Mouse (Mus musculus) bone marrow macrophage, adult 2 months (primary cell): ENCODE data around the gene Glis2. TPM values are rescaled to one million over a fixed set of nuclear protein-coding genes. Genes with fewer than 3 reads are reported as not detected.

Experiments used
- H3K27ac ChIP-seq: 2 replicates; pipeline ENCODE4 v1.5.1; 2012; ENCODE audit warnings: low read depth, low read length; ENCODE audit not compliant: insufficient read depth
- H3K4me1 ChIP-seq: 2 replicates; pipeline ENCODE4 v1.6.1; 2012; ENCODE audit warnings: low read length; ENCODE audit not compliant: control insufficient read depth, insufficient read depth
- H3K4me3 ChIP-seq: 2 replicates; pipeline ENCODE4 v1.5.1; 2012; ENCODE audit warnings: mild to moderate bottlenecking, low read length, moderate library complexity; ENCODE audit not compliant: insufficient read depth
- CTCF ChIP-seq: IDR thresholded peaks from 2 replicates; pipeline ENCODE4 v1.5.1; 2012; ENCODE audit warnings: low read depth, mild to moderate bottlenecking, low read length, moderate library complexity
- POLR2A ChIP-seq: IDR thresholded peaks from 2 replicates; pipeline ENCODE4 v1.6.1; 2012; ENCODE audit warnings: mild to moderate bottlenecking, low read depth, low read length, borderline replicate concordance
- polyA plus RNA-seq: library from polyadenylated mRNA; stranded (reverse); fragments of >200 nt; gene quantifications from 2 replicates; pipeline ENCODE4 v1.2.4, GENCODE M21; 2012; ENCODE audit not compliant: missing spikeins, insufficient read depth, insufficient read length

The Glis2 gene
- polyA plus RNA-seq, 1 experiment, result 1.3 TPM

DNA sequence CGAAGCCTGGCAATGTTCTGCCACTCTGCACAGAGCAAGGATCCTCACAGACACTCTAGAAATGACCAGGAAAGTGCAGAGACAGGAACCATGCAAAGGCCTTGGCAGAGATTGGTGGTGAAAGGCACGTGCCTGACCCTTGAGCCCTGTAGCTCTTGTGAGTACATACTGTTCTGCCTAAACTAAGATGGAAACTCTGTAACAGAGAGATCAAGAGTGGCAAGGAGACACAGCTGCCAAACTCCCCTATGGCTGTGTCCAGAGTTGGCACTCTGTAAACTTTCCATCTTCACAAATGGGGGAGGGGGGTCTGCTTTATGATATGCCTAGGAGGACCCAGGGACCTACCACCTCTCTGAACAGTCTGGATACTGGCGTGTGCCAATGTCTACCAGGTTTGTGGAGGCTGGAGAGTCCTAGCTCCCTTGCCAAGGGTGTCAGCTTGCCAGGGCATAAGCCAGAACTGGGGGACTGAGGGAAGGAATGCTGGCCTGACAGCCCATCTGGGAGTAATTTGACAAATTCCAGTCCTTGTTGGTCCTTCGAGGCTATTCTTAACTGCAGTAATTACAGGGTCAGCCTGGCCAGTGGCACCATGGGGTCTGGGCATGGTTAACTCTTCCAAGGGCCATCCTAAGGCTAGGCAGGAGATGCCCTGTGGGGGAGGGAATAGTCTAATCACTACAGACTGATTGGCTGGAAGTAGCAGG lies 58.3 kb downstream of the Glis2 start:
- H3K27ac ChIP-seq, result no peak overlapping the region

DNA sequence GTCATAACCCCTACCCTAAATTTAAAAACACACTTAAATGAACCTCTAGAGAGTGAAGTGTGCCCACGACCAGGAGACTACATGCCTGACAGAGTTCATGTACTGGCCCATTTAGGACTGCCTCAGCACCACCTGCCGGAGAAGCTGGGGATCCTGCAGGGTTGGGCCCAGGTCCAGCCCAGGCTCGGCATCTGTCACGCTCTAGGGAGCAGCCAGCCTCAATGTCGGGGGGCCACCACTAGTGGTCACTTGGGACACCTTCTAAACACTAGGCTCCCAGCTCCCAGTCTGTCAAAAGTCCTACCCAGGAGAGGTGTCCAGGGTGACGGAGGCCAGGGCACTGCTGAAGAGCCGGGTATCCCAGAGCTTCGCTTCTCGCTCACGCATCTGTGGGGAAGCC lies 60.2 kb downstream of the Glis2 start:
- H3K4me3 ChIP-seq, result no peak overlapping the region
- no peaks in the 10 kb centered on the region for H3K4me1 ChIP-seq
- no peak overlapping the region for H3K27ac ChIP-seq
- TF ChIP-seq CTCF, result no peak
- TF ChIP-seq POLR2A, result no peak

More for the DNA sequence above, 58.3 kb downstream of the Glis2 start:
- no peak overlapping the region for H3K4me3 ChIP-seq
- no peak for TF ChIP-seq CTCF
- no peak for TF ChIP-seq POLR2A
- H3K4me1 ChIP-seq, result no peaks in the 10 kb centered on the region

DNA sequence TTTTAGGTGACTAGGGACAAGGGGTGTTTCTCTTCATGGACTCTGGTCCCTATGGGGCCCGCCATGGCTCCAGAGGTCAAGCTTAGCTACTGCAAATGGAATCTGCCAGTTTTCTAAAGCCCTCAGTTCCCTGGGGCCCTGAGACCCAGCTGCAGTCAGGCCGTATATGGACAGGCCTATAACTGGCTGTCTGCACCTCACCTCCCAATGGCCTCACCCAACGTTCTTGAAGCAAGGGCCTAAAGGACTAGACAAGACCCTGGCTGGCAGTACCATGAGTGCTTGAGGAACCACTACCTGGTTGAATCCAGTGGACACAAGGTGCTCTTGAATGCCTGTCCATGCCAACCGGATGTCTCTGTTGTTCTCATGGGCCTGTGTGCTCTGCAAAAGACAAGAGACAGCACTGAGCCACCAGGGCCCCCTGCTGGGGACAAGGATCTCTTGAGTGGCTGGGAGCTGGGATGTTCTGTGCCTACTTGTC lies 60.8 kb downstream of the Glis2 start:
- no peak overlapping the region for H3K4me3 ChIP-seq
- no peak for TF ChIP-seq POLR2A
- TF ChIP-seq CTCF, result no peak
- no peak overlapping the region for H3K27ac ChIP-seq
- H3K4me1 ChIP-seq, result no peaks in the 10 kb centered on the region

DNA sequence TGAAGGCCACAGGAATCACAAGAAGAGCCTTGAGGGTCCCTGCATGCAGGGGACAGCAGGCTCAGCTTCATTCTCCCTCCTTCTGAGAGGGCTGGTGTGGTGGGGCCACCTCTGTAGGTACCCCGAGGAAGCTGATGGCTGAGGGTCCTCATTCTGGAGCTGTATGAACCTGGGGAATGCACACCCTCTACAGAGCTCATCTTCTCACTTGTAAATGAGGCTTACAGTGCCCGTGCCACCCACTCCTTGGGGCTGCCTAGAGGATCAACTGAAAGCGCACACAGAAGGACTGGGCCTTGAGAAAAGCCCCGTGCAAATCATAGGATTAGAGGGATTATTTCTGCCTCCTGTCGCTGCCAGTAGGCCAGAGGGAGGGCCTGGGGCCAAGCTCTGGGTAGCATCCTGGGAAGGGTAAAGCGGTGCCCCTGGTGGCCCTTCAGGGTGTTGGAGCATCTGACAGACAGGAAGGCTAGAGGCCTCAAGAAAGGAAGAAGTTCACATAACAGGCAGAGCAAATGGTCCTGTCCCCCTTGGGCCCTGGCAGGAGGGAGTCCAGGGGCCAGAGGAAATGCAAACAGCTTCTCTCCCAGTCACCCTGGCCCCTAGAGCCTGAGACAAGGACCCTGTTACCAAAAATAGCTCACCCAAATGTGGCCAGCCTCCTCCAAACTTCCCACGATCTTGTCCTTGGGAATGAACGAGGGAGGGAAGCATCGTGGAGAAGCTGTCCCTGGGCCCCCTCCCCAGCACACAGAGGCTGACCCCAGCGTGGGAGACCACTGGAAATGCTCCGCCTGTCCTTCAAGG lies 61.5 kb downstream of the Glis2 start:
- no peaks in the 10 kb centered on the region for H3K4me1 ChIP-seq
- H3K4me3 ChIP-seq, result no peak overlapping the region
- no peak overlapping the region for H3K27ac ChIP-seq
- no peak for TF ChIP-seq CTCF
- TF ChIP-seq POLR2A, result no peak

DNA sequence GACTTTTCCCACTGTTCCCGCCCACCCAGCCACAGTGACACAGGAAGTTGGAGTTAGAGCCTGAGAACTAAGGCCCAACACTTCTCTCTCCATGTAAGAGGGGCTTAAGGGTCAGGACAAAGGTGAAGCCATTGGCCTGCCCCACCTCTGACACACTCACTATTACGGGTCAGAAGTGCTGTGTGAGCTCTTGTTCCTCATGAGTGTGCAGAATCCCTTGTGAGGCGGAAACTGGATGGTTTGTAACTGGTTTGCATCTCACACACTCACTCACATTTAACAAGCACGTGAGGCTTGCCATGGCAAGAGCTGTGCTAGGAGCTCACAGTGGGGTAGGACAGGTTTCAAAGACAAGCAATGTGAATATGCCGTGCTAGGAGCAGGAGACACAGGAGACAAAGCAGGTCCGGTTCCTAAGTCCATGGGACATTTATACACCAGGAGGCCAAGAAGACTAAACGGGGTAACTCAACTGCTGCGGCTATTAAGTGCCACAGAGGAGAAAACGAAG lies 62.1 kb downstream of the Glis2 start:
- TF ChIP-seq CTCF, result no peak
- no peak for TF ChIP-seq POLR2A
- Histone ChIP-seq H3K4me3 (no peak overlapping the region), H3K4me1 (no peaks in the 10 kb centered on the region), H3K27ac (no peak overlapping the region)

DNA sequence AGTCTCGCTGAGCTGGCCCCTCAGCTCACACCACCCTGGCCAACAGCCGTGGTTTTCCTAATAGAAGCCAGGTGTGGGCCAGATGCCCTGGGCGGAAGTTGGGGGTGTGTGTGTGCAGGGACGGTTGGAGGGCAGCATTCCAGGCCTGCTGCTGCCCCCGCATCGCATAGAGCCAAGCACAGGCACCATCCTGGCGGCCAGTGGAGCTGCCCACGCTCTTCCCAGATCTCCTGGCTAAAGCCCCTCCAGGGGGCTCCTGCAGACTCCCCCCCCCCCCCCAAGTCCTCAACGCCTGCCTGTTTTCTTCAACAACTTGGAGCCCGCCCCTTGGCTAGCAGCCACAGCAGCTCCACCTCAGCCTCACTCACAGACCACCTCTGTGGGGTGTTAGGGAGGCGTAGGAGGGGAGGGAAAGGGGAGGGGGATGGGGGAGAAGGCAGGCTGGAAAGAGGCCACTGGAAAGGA lies 64.3 kb downstream of the Glis2 start:
- Histone ChIP-seq H3K4me3 (no peak overlapping the region), H3K27ac (no peak overlapping the region), H3K4me1 (no peaks in the 10 kb centered on the region)
- no peak for TF ChIP-seq POLR2A
- TF ChIP-seq CTCF, result no peak

DNA sequence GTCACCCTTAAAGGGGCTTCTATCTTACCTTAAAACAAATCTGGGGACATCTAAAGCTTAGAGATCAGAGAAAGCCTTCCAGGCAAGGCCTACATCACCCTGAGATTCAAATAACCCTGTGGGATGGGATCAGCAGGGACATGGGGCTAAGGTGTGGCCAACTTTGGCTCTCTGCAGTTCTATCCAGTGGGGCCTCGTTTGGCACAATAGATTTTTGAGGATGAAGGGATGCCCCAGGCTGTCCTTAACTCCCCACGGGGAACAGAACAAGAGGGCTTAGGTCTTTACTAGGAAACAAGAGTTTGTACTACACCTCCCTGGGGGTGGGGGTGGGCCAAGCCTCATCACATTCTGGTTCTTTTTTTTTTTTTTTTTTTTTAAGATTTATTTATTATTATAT lies 64.8 kb downstream of the Glis2 start:
- Histone ChIP-seq H3K27ac (no peak overlapping the region), H3K4me3 (no peak overlapping the region), H3K4me1 (no peaks in the 10 kb centered on the region)
- no peak for TF ChIP-seq CTCF
- no peak for TF ChIP-seq POLR2A

DNA sequence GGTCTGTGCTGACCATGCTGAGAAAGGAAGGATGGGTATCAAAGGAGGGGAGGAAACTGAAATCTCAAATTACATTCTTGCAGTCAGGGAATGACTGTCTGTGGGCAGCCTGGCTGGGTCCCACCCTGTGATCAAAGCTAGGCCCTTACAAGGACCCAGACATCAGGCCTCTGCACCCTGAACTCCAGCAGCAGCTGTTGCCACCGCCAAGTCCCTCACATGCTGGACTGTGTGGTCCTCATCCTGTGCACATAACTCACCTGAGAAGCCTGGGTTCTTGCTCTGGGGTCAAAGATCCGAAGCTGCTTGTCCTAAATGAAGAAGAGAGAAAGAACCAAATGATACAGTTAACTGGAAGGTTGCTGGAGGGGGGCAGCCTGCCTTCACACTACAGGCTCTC lies 67.1 kb downstream of the Glis2 start:
- no peak overlapping the region for H3K4me3 ChIP-seq
- TF ChIP-seq CTCF (no peak), POLR2A (no peak)
- no peak overlapping the region for H3K27ac ChIP-seq
- no peaks in the 10 kb centered on the region for H3K4me1 ChIP-seq

DNA sequence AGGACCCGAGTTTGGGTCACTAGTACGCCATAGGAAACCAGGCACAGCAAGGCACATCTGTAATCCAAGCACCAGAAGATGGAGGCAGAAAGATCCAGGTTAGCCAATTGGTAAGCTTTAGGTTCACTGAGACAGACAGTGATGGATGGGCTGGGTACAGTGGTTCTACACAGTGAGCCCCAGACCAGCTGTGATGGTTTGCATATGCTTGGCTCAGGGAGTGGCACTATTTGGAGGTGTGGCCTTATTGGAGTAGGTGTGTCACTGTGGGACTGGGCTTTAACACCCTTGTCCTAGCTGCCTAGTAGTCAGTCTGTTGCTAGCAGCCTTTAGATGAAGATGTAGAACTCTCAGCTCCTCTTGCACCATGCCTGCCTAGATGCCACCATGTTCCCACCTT lies 69.3 kb downstream of the Glis2 start:
- Histone ChIP-seq H3K4me1 (no peaks in the 10 kb centered on the region), H3K27ac (no peak overlapping the region), H3K4me3 (no peak overlapping the region)
- TF ChIP-seq CTCF (no peak), POLR2A (no peak)

DNA sequence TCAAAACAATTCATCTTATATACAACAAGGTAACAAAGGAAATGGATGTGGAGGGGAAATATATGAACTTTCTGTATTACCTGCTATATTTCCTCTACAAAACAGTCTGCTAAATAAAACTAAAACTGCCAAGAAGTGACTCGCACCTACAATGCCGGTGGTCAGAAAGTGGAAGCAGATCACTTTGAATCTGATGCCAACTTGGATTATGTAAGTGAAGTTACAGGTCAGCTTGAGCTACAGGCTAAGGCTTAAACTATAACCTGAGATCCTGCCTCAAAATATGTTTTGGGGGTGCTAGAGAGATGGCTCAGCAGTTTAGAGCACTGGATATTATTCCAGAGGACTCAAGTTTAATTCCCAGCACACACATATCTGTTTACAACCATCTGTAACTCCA lies 71.2 kb downstream of the Glis2 start:
- no peak overlapping the region for H3K4me3 ChIP-seq
- H3K27ac ChIP-seq, result no peak overlapping the region
- no peaks in the 10 kb centered on the region for H3K4me1 ChIP-seq
- TF ChIP-seq POLR2A, result no peak
- TF ChIP-seq CTCF, result no peak
